Mouse (Mus musculus) granulocyte monocyte progenitor cell, adult 5-6 weeks (primary cell): Measurements from ENCODE around the gene Tango2. TPM values are rescaled to one million over a fixed set of nuclear protein-coding genes. Genes with fewer than 3 reads are reported as not detected.

Experiments
- ATAC-seq: replicated peaks from 2 replicates; pipeline ENCODE4 v1.8.0; 2016; ENCODE audit warnings: mild to moderate bottlenecking, moderate TSS enrichment, inconsistent platforms; ENCODE audit not compliant: poor library complexity, severe bottlenecking
- total RNA-seq, 2 experiments: library from RNA; stranded (forward) in 1 of 2; stranded (reverse) in 1 of 2; fragments of 200-712, 200-1000 nt in 1 of 2; fragments of >200 nt in 1 of 2; fragmentation: Nextera tagmentation in 1 of 2; gene quantifications; 2 replicates each; pipeline ENCODE4 v1.2.3; 2014 to 2017

The Tango2 gene
- total RNA-seq, 2 experiments from 2014 or later = 5.4 to 30.5 TPM

DNA sequence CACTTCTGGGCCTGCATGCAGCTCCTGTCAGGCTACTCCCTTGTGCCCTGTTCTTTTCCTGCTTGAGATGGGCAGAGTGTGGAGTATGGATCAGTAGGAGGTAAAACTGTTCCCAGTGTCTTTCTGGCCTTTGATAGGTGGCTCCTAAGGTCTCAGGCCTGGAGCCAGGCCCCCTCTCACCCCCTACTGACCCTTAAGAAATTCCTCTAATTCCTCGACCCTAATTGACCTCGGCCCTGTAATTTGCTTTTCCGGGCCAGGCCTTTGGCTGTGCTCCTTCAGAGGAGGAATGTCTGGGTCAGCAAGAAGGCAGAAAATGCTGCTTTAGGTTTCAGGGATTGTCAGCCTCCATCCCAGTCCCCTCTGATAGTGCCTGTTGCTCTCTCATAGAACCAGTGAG, 35.9 kb upstream of the Tango2 start:
- ATAC-seq = no peak

DNA sequence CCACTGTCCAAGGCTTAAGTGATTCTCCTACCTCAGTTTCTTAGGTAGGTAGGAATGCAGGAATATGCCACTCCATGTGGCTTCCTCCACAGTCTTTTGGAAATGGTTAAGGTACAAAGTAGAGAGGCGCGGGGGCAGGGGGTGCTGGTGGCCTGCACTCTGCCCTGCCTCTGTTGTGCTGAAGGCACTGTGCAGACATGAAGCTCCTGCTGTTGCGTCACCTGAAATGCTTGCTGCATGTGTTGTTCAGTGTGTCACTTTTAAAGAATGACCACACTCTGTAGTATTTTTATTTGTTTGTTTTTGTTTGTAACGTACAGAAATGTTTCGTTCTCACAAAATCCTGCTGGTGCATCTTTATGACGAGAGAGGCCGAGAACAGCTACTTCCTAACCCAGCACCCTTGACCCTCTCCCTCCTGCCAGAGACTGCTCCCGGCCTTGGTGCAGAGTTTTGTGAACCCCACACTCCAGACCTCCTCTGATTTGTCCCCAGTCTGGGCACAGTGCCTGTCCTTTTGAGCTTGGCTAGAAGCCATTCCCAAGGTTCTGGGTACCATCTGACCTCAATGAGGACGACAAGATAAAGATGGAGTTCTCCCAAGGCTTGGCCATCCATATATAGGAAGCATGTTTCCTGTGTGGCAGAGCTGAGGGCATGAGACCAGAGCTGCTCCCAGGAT, 35.3 kb upstream of the Tango2 start:
- ATAC-seq = no peak

DNA sequence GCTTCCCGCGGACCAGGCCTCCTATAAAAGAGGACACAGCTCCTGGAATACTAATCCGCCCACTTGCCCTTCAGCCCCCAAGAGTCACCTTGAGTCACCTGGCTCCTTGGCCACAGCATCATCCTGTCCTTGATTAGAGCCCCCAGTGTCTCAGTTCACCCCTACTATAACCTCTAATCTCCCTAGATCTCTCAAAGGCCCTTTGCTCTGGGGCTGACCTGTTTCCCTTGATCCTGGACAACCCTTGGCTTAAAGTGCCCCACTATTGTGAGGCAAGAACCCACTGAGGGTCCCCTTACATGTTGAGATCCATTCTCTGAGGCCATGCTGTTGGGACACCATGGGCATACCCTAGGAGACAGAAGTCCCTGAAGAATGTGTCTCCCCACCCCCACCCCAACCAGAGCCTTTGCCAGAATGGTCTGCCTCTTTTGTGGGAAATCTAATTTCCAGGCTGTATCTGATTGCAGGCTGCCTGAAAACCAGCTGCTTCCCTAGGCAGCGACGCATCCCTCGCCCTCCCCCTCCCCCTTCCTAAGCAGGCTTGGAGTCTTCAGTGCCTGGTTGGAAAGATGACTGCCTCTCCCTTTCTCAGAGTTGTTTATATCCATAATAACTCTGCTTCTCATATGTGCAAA, 33.8 kb upstream of the Tango2 start:
- no peak for ATAC-seq

DNA sequence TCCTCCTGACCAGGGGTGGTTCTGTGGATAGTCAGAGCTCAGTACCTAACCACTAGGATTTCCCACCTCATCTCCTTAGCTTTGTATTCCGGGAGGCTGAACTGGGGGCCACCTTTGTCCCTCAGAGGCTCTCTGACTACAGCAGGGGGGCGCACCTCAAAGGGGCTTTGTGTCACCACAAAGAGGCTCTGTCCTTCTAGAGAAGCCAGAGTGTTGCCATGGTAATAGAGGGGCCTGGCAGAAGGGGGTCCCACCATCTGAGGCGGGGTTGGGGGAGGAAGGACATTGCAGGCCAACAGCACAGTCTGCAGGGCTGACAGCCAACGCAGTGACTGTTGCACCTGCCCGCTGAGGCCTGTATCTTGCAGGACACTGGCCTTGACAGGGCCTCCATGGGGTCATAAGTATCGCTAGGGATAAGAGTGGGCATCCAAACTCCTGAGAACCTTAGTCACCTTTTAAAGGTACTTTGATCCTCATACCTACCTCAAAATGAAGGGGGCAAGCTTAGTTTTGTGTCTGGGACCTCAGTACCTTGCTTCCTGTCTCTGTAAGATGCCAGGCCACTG, 32.7 kb upstream of the Tango2 start:
- ATAC-seq = no peak

DNA sequence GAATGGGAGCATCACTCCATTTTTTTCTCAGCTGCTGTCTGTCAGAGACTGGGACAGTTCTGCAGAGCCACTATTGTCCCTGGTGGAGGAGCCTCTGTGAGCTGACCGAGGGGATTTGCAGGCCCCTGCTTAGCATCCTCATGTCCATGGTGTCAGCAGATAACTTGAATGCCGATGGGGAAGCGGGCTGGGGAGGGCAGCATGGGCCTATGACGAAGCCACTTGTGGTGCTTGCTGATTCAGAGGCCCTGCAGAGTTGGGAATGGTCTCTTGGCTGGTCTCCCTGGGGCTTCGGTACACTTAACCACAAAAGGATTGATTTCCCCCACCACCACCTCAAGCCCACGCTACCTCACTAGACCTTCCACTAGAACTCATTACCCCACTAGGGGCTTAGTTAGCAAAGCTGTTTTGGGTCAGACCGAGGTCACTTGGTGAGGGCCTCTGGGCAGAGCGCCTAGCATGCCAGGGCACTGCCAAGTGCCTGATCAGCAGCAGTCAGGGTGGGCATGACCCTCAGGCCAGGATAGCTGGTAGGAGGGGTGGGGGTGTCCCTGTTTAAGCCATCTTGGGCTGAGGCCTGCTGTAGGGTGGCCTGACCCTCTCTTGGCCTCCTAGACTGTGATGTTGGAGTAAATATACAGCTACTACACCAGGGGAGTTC, 31.6 kb upstream of the Tango2 start:
- ATAC-seq = no peak

DNA sequence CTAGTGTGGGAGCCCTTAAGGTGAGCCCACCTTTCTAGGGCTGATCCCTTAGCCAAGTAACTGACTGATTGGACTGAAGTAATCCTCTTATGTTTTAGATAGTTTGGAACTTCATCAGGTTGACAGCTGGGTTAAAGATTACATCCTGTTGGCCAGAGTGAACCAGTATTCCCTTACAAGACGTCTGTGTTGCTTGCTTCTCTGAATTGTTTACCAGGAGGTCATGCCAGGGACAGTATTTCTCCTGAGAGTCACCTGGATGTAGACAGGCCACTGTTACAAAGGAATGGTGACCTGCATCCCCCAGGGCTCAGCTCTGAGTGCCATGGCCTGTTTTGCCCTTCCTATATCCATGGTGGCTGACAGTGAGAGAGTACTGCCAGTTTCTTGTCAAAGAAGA, 30.6 kb upstream of the Tango2 start:
- no peak for ATAC-seq

DNA sequence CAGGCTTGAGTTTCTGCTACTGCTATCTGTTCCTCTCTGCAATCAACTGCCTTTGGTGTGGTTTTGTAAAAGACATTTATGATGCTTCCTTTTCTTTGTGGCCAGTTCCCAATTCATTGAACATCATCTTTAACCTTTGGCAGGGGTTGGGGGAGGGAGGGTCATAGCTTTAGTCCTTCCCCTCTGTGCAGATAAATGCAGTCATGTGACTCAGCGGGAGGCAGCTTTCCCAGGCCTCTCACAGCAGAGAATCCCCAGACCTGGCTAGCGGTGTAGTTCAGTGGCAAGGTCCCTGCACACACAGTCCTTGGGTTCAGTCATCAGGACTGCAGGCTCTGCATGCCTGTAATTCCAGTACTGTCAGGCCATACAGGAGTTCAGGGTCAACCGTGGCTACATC, 29.3 kb upstream of the Tango2 start:
- ATAC-seq = peak; percentile 20

DNA sequence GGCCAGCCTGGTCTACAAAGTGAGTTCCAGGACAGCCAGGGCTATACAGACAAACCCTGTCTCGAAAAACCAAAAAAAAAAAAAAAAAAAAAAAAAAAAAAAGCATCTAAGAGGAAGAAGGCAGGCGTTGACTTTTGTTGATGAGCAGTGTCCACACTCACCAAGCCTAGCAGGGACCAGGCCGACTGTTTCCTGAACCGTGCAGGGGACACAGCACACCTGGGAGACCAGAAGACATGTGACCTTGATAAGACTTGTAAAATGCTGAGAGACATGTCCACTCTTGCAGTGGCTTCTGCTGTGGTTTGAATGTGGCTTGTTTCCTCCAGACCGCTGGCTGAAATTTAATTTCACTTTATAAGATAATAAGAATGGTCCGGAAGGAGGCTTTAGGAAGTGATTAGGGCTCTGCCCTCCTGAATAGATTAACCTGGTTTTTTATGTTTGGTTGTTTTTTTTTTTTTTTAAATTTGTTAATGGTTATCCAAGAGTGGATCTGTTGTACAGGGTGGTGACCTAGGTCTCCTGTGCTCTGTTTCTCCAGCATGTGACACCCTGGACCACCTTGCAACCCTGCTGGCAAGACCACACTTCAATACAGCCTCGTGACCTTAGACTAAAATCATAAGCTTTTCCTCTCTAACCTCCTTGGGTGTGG, 28.5 kb upstream of the Tango2 start:
- ATAC-seq = no peak

DNA sequence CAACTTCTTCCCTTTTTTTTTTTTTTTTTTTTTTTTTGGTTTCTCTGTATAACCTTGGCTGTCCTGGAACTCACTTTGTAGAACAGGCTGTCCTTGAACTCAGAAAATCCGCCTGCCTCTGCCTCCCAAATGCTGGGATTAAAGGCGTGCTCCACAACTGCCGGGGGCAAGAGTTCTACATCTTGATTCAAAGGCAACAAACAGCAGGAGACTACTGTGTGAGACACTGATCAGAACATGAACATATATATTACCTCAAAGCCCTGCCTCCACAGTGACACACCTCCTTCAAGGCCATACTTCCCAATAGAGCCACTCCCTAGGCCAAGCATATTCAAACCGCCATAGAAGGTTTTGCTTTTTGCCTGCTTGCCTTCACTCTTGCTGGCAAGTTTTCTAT, 25.7 kb upstream of the Tango2 start:
- no peak for ATAC-seq

DNA sequence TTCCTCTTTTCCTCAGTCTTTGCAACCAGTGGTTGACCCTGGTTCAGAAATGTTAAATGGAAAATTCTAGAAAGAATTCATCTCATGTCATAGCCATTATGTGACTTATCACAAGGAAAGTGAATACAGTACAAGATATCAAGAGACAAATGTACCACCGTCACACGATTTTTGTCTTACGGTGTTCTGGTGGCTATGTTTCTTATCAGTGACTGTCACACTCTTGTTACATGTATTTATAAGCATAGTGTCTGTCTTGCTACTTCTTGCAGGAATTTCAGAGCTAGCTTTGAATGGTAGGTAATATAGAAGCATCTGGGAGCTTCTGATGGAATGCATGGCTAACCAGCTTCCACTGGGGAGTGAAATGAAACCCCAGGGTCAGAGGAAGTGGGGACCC, 22.3 kb upstream of the Tango2 start:
- no peak for ATAC-seq

DNA sequence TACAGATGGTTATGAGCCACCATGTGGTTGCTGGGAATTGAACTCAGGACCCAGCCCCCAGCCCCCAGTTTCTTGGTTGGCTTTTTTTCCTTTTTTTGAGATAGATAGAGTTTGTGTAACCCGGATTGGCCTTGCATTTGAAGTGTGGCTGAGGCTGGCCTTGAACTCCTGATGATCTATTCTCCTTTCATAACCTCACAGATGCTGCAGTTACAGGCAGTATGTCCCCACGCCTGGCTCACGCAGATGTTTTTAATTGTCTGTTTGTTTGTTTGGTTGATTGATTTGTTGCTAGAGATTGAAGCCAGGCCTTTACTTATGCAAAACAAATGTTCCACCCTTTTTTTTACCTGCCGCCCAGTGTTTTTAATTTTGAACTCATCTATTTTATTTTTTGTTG, 18.9 kb upstream of the Tango2 start:
- ATAC-seq = no peak

DNA sequence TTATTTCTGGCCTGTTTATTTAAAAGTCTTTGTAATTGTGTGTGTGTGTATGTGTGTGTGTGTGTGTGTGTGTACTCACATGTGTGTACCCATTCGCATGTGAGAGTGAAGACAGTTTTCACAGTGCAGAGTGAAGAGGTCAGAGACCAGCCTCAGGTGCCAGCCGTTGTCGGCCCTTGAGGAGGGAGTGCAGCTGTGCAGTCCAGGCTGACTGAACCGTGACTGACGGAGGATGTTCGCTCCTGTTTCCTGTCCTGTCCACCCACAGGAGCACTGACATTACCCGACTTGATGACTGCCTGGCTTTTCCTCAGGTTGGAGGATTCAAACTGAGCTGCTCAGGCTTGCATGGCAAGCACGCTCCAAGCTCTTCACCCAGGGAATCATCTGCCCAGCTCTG, 15.0 kb upstream of the Tango2 start:
- ATAC-seq = no peak

DNA sequence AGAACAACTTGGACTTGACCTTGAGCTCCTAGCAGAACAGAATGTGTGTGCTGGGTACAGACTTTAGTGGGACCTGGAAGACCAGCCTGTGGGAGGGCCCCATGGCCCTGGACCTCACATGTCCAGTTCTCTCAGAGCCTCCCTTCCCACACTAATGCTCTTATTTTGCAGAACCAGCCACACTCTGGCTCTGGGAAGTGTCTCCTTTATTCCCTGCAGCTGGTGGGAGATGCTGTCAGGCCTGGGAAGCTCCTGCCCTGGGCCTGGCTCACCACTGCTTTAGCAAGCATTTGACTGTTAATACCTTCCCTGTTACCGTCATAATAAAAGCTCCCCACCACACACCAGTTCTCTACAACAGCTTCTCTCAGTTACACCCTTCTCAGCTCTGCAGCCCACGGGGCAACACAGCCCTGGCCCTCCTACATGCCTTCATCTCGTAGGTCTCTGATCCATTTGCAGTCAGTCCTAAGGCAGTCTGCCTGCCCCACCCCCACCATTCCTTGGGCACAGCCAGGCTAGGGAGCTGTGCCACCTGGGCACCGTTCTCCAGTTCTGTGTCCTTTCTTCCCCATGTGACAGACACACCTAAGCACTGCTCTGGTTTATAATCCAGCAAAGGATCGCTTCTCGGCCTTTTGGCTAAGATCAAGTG, 12.4 kb upstream of the Tango2 start:
- ATAC-seq = no peak

DNA sequence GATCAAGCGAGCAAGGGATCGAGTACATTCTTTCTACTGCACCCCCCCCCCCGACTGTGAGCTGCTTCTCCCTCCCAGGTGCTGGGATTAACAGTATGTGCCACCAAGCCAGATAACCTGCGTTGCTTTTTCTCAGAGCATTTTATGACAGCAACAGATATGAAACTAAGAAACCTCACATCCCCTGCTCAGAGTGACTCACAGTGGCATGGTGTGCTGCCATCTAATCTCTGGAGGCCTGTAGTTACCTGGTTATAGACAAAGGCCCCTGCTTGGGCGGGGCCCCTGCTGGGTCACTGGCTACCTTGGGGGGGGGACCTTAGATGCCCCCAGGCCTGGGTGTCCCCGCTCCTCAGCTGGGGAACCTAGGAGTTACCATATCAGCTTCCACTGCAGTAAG, 10.1 kb upstream of the Tango2 start:
- no peak for ATAC-seq

DNA sequence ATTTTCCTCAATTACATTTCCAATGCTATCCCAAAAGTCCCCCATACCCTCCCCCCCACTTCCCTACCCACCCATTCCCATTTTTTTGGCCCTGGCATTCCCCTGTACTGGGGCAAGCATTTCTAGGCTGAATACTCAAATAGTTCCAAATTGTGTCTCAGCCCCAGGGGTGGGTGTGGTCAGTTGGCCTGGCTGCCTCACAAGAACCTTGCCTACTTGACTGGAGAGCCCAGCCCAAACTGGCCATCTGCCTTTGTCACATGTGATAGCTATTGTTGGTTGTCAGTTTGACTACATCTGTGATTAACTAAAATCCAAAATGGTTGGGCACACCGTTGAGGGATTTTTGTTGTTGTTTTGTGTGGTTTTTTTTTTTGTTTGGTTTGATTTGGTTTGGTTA, 9.1 kb upstream of the Tango2 start:
- ATAC-seq = no peak

DNA sequence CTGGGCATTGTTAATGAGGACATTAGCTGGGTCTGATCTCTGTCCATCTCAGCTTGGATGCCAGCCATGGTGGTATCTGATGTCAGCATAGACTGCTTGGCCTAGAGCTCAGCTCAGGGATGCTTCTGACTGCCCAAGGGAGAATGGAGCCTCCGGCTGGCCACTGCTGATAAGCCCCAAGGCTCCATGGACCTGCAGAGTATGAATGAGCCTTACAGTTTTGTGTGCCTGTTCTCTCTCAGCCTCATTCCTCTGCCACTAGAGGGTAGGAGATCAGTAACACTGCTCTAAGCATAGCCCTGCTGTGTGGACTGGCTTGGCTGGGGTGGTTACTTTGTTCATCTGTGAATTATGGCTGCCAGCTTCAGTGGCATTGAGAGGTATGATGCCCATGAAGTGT, 5.2 kb upstream of the Tango2 start:
- no peak for ATAC-seq

DNA sequence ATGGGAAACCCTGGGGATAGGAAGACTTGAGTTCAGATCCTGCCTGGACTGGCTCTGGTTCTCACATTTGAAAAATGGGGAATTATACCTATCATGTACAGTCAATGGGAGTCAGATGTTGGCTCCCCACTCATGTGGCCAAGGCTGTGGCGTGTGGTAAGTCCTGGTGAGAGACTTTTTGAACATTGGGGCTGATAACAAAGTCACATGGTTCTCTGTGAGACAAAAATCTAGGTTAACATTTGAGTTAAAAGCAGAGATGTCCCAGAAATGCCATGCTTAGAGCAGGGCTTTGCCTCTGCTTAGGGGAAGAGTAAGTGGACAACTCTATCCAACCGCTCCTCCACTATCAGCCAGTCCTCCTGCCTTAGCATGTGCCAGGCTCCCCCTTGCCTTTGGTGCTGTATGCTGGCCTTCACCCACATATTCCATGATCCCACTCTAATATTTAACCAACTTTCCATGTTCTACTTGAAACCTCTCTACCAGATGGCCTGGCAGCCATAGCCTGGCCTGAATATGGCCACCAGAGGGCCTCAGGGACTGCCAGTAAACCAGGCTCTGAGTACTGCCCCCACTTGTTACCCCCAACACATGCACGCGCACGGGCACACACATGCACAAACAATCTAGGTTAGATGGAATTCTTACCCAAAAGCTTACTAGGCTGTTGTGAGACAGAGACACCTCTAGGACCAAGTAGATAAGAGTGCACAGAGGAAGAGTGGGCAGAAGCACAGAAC, 3.6 kb upstream of the Tango2 start:
- peak; percentile 35 for ATAC-seq

DNA sequence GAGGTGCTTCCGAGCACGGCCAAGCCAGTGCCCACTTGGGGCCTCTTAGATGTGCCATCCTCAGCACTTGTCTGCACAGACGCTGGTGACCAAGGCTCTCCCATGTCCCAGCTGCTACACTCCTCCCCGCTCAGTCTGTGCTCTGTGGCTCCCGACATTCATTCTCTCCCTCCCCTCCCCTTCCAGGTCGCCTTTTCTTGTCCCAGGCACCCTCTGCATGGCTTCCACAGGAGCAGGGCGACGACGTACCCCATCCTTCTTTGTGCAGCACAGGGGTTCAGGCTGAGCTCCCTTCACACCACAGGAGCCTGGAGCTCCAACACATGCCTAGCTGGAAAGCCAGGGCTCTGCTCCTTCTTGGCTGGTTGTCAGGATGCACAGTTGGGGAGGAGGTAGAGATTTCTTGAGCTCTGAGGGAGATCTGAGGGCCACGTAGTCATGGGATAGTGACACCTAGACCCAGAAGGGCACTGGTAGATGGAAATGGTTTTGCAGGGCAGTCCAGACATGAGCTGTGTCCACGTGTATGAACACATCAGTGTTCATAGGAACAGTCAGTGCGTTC, 1.9 kb upstream of the Tango2 start:
- ATAC-seq = no peak

DNA sequence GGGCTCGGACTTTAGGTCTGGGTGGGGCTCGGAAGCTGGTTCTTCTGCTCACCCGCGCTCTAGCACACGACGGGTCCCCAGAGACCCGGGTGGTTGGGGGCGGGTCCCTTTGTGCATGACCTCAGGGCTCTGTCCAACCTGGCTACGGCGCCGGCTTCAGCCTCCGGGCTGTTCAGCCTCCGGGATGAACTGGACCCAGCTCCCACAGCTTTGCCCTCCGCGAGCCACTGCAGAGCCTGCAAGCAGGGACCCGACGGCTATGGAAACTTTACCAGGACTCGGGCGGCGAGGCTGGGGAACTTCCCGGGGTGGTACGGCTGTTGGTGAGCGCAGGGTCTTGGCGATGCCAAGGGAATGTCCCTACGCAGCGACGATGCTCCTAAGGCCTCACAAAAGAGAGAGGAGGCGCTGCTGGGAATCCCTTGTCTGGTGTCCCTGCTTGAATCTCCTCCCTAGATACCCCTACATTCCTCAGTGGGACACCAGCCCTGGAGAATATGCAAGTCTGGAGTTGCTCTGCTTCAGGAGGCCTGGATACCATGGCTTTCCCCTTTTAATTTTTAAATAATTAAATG, 785 bp upstream of the Tango2 start:
- no peak for ATAC-seq
